Mouse (Mus musculus) right cerebral cortex, adult 18-20 months (tissue): ENCODE measurements around the gene Tspan17.

Experiments
- DNase-seq: peaks from one replicate; pipeline ENCODE4 v3.0.0; 2022; ENCODE audit warnings: mixed read lengths

The Tspan17 gene

GRCm38 (mm10) chr13:54788740-54789560 lies at the start of gene Tspan17:
Gene Tspan17 (plus strand): TSS chr13:54789377.
- peak; percentile 98 for DNase-seq

- DNase-seq, result no peak
These were observed 43.1 kb upstream of the Tspan17 start for GRCm38 (mm10) chr13:54746110-54746509.

- DNase-seq, result no peak
These were observed 42.3 kb upstream of the Tspan17 start for GRCm38 (mm10) chr13:54746896-54747295.

DNA sequence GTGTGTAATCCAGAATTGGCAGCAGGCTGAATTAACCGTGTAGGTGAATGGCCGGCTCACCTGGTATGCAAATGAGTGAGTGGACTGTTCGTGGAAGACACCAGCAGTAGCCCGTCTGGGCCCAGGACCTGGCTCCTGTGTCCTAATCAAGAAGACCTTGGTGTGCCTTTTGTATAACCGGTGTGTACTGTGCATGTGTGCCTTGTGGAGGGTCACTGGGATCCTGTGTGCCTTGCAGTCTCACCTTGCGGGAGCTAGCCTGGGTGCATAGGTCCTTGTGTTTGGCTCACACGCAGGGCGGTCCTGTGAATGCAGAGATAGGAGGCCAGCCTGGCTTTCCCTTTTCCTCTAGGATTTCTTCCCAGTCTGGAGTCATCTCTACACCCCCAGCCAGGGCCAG lies 41.0 kb upstream of the Tspan17 start:
- no peak for DNase-seq

DNA sequence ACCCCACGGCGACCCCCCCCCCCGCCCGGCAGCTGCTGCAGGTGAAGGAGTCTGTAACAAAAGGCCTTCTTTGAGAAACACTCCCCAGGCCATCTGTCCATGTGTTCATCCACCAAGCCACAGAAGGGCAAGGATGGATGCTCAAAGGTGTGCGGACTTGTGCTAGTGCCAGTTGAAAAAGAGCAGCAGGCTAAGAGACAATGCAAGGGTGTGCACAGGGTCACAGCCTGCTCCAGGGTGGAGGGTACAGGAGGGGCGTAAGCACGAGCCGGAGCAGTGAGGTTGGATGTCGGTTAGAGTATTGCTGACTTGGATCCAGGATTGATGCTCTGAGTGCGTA lies 40.5 kb upstream of the Tspan17 start:
- no peak for DNase-seq

GRCm38 (mm10) chr13:54749061-54749863 lies 39.9 kb upstream of the Tspan17 start:
- DNase-seq, result peak; percentile 74

GRCm38 (mm10) chr13:54749864-54750411 lies 39.2 kb upstream of the Tspan17 start, which contains the start of gene Gprin1:
Gene Gprin1 (minus strand): TSS chr13:54749874.
- DNase-seq, result no peak

GRCm38 (mm10) chr13:54750699-54751098 lies 38.5 kb upstream of the Tspan17 start:
- DNase-seq, result no peak

DNA sequence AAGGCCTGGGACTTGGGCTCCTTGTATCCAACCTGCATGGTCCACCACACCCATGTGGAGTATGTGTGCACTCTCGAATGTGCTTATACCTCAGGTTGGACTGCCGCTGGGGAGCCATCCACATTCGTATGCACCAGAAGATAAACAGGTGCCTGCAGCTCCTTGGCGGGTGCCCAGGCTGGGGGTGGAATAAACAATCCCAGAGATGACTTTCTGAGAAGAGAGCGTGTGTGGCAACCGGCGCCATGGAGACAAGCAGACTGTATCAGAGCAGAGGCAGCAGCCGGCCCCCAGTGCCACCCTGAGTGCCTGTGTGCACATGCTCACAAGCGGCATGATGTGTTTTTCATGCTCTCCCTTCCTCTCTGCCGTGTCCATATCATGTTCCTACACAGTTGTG lies 36.5 kb upstream of the Tspan17 start:
- DNase-seq, result peak; percentile 90

DNA sequence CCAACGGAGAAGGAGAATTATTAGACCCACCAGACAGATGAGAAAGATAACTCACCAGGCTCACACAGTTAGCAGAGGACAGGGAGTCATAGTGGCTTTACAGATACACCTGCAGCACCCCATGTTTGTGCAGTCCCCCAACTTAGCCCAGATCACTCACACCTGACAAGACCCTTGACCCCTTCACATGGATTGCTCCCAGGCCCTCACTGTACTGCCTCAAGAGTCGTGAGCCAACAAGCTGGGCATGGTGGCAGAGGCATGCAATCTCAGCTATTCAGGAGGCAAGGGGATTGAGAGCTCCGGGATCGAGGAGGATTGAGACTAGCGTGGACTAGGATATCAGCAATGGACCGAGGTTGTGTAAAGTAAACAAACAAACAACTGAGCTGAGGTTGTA lies 35.4 kb upstream of the Tspan17 start:
- no peak for DNase-seq

GRCm38 (mm10) chr13:54754169-54755080 lies 34.8 kb upstream of the Tspan17 start:
- DNase-seq, result no peak

DNA sequence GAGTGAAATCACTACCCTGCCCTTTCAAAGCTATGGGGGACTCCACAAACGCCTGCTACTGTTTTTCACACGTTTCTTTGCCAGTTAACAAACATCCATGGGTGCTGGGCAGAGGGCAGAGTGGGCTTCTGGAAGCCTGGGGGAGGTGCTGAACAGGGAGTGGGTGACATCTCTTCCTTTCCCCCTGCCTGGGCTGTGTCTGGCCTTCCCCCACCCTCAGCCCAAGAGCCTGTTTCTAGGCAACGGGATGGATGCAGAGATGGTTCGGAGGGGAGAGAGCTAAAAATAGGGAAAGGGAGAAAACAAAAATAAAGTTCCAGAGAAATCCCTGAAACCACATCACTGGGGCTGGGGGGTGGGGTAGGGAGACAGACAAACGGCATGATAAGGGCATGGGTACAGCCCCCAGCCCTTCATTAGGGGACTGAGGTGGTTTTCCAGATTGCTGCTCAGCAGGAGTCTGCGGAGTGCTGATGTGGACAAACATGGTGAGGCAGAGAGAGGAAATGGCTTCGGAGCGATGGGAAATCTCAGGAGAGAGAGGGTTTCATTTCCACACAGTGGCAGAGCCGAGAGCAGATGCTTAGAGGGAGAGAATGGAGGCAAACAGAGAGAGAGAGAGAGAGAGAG lies 33.9 kb upstream of the Tspan17 start:
- DNase-seq, result peak; percentile 72

DNA sequence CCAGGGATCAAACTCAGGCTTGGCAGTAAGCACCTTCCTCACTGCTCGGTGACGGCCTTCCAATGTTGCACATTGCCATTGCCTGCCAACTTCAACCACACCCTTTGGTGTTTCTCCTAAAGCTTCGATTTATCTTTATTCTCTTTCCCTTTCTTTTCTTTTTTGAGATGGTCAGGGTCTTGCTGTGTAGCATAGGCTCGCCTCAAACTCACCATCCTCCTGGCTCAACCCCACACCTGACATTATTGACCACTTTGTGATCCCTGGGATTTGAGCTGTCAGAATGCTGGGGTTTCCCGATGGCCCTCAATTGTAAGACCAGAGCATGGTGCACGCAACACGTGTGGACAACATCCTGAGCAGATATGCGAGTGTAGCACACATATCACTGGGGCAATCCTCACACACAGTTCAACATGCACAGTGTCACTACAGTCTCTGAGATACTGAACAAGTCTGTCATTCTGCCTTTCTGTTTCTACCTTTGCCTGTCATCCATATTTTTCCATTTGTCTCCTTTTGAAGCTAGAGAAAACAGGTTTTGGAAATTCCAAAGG lies 32.9 kb upstream of the Tspan17 start:
- no peak for DNase-seq

- no peak for DNase-seq
These were observed 31.9 kb upstream of the Tspan17 start for GRCm38 (mm10) chr13:54757093-54757830.

- peak; percentile 93 for DNase-seq
These were observed 31.0 kb upstream of the Tspan17 start for GRCm38 (mm10) chr13:54758045-54758755.

DNA sequence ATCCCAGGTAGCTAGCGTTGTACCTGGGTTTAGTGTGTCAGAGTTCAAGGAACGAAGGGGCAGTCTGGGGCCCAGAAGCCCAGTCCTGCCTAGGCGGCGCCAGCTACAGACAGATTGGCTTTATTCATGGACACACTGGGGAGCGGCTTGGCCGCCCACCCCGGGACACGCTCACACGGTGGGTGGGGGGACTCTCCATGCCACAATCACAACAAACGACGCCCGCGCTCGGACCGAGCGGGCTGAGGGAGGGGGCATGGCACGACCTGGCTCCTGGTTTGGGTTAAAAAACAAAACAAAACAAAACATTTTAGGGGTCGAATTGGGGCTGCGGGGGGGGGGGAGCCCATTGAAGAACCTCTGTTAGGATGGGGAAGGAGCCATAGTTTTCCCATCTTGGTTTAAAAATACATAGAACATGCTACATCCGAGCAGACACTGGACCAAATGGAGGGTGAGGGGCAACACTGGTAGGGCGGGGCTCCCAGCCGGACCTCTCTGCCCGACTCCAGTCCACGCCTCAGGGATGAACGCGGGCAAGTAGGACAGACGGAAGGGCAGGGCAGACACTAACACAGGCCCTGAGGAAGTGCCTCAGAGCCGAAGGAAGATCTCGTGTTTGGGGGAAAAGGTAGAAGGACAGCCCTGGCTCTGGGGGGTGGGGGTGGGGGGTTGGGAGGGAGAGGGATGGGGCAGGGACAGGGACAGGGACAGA lies 30.3 kb upstream of the Tspan17 start:
- DNase-seq, result peak; percentile 29

- DNase-seq, result peak; percentile 7
These were observed 29.7 kb upstream of the Tspan17 start for GRCm38 (mm10) chr13:54759496-54759895.

GRCm38 (mm10) chr13:54760164-54760795 lies 28.9 kb upstream of the Tspan17 start:
- DNase-seq, result peak; percentile 92

GRCm38 (mm10) chr13:54760906-54761305 lies 28.3 kb upstream of the Tspan17 start:
- DNase-seq, result no peak
